Mouse (Mus musculus) urinary bladder, postnatal 25 days (tissue): ENCODE measurements around the gene Col25a1.

Source experiments
- DNase-seq: peaks from one replicate; pipeline ENCODE4 v3.0.0; 2022; ENCODE audit warnings: low spot score

Gene Col25a1

GRCm38 (mm10) chr3:130161323-130161917 lies 30.1 kb downstream of the Col25a1 start:
- no peak for DNase-seq

- no peak for DNase-seq
Observed at GRCm38 (mm10) chr3:130166875-130167274, 35.6 kb downstream of the Col25a1 start.

- DNase-seq = no peak
Observed at GRCm38 (mm10) chr3:130172764-130173163, 41.5 kb downstream of the Col25a1 start.

GRCm38 (mm10) chr3:130180181-130180940 lies 49.1 kb downstream of the Col25a1 start:
- DNase-seq = peak; percentile 51

- peak; percentile 9 for DNase-seq
Observed at GRCm38 (mm10) chr3:130180964-130181590, 49.8 kb downstream of the Col25a1 start.

GRCm38 (mm10) chr3:130181591-130181980 lies 50.3 kb downstream of the Col25a1 start:
- no peak for DNase-seq

- no peak for DNase-seq
Observed at GRCm38 (mm10) chr3:130182450-130182849, 51.1 kb downstream of the Col25a1 start.

GRCm38 (mm10) chr3:130185111-130185510 lies 53.8 kb downstream of the Col25a1 start:
- DNase-seq = no peak

GRCm38 (mm10) chr3:130187588-130187987 lies 56.3 kb downstream of the Col25a1 start:
- no peak for DNase-seq

- no peak for DNase-seq
Observed at GRCm38 (mm10) chr3:130193450-130193849, 62.1 kb downstream of the Col25a1 start.

GRCm38 (mm10) chr3:130214631-130215030 lies 83.3 kb downstream of the Col25a1 start:
- no peak for DNase-seq

GRCm38 (mm10) chr3:130216141-130216540 lies 84.8 kb downstream of the Col25a1 start:
- no peak for DNase-seq

GRCm38 (mm10) chr3:130216646-130217045 lies 85.3 kb downstream of the Col25a1 start:
- DNase-seq = no peak

- no peak for DNase-seq
Observed at GRCm38 (mm10) chr3:130217705-130218104, 86.4 kb downstream of the Col25a1 start.

- no peak for DNase-seq
Observed at GRCm38 (mm10) chr3:130218232-130218728, 87.0 kb downstream of the Col25a1 start.

GRCm38 (mm10) chr3:130220811-130221210 lies 89.5 kb downstream of the Col25a1 start:
- no peak for DNase-seq

GRCm38 (mm10) chr3:130228186-130228585 lies 96.9 kb downstream of the Col25a1 start:
- no peak for DNase-seq

- DNase-seq = no peak
Observed at GRCm38 (mm10) chr3:130232944-130233343, 101.6 kb downstream of the Col25a1 start.

GRCm38 (mm10) chr3:130235233-130235632 lies 103.9 kb downstream of the Col25a1 start:
- DNase-seq = no peak

GRCm38 (mm10) chr3:130236129-130236528 lies 104.8 kb downstream of the Col25a1 start:
- DNase-seq = no peak

GRCm38 (mm10) chr3:130237852-130238251 lies 106.6 kb downstream of the Col25a1 start:
- DNase-seq = no peak

GRCm38 (mm10) chr3:130241924-130242323 lies 110.6 kb downstream of the Col25a1 start:
- no peak for DNase-seq
